ENCODE assay signal across 10 mouse cellular contexts in the genomic region with DNA sequence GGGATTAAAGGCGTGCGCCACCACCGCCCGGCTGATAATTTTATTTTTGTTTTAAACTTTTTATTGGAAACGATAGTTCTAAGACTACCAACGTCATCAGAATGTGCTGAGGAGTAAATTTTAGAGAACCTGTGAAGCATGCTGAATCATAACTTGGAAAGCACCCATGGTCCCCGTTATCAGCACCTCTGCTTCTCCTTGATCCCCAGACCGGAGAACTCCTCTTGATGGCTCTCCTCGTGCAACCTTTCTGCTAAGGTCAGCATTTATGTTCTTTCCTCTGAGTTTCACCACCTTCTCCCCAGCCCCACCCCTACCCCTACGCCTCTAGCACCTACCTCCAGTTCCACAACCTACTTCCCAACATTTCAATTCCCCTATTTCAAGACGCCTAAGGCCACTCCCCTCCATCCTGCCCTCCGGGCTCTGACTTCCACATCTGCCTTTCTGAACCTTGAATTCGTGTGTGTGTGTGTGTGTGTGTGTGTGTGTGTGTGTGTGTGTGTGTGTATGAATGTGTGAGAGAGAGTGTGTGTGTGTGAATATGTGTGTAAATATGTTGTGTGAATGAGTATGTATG. TPM values are rescaled to one million over a fixed set of nuclear protein-coding genes. Genes with fewer than 3 reads are reported as not detected.
"Had no signal": no experiment of that assay in that cellular context is flagged by ENCODE, and none has a peak within 500 bp of the region (broad histone marks: within the 10 kb centered on the region; RNA-seq: fewer than 3 reads in every experiment).

No protein-coding gene starts in this region.

- H3K4me1 ChIP-seq: liver, embryonic 15.5 days; neural tube, embryonic 15.5 days had no signal

- H3K27ac ChIP-seq: kidney, postnatal 0 days; layer of hippocampus, adult 2 months; limb, embryonic 13.5 days; liver, embryonic 15.5 days; neural tube, embryonic 15.5 days had no signal

- H3K4me2 ChIP-seq: limb, embryonic 13.5 days; liver, embryonic 15.5 days; lung, embryonic 14.5 days; neural tube, embryonic 15.5 days had no signal

- H3K4me3 ChIP-seq: layer of hippocampus, adult 2 months; limb, embryonic 13.5 days; liver, embryonic 15.5 days; myocyte; neural tube, embryonic 15.5 days had no signal

- H3K9me3 ChIP-seq: limb, embryonic 13.5 days; liver, embryonic 15.5 days; neural tube, embryonic 15.5 days had no signal

- H3K9ac ChIP-seq: limb, embryonic 13.5 days; liver, embryonic 15.5 days; lung, embryonic 14.5 days; neural tube, embryonic 15.5 days had no signal

- H3K36me3 ChIP-seq: limb, embryonic 13.5 days; liver, embryonic 15.5 days; neural tube, embryonic 15.5 days had no signal

- H3K27me3 ChIP-seq: limb, embryonic 13.5 days; neural tube, embryonic 15.5 days had no signal

RNA-seq across cellular contexts. Expression of a gene that starts 21.6 kb away (rescaled TPM):
- total RNA-seq: liver, adult 2 months had no signal

RNA-seq across cellular contexts. Expression of a gene that starts 32.7 kb away (rescaled TPM):
- total RNA-seq: layer of hippocampus, adult 2 months; liver, adult 2 months; megakaryocyte-erythroid progenitor cell, adult 5-6 weeks had no signal
- polyA plus RNA-seq: liver, adult 2 months; liver, embryonic 15.5 days; lung, embryonic 14.5 days; myocyte; stomach, embryonic 16.5 days had no signal
